Mouse (Mus musculus): Measurements from ENCODE around the gene BC049715. TPM values are rescaled to one million over a fixed set of nuclear protein-coding genes. Genes with fewer than 3 reads are reported as not detected.

BC049715 gene
- polyA plus RNA-seq, 2 experiments: 0.73 to 1.9 TPM

GRCm38 (mm10) chr6:136848971-136849370, 21.5 kb downstream of the BC049715 start:
- Histone ChIP-seq H3K9me3 (ENCODE audit: control insufficient read depth, low read length) (no peaks in the 10 kb centered on the region), H3K9ac (ENCODE audit: low read depth, low read length, severe bottlenecking) (no peak overlapping the region), H3K27ac (replicated peaks; ENCODE audit: low read depth, low read length) (no peak overlapping the region), H3K4me3 (replicated peaks; ENCODE audit: low read length) (no peak overlapping the region), H3K27me3 (ENCODE audit: control insufficient read depth, insufficient read depth, low read length) (no peaks in the 10 kb centered on the region), H3K36me3 (ENCODE audit: control insufficient read depth, insufficient read depth, low read length) (no peaks in the 10 kb centered on the region), H3K4me1 (ENCODE audit: control insufficient read depth, insufficient read depth, low read length) (peaks cover 6% of the 10 kb centered on the region), H3K4me2 (replicated peaks; ENCODE audit: low read depth, low read length, severe bottlenecking) (no peak overlapping the region)
- 89% methylated on average over 5 of the region's 5 CpGs for WGBS
- no peak for TF ChIP-seq POLR2A (IDR thresholded peaks at IDR 0.05; ENCODE audit: borderline replicate concordance, extremely low read depth, insufficient read depth, insufficient read length)
- no peak for ATAC-seq (ENCODE audit: low FRiP score, low read depth)
- no peak for DNase-seq (ENCODE audit: low spot score)

- DNase-seq (ENCODE audit: low spot score) (no peak), ATAC-seq (ENCODE audit: low FRiP score, low read depth) (no peak)
- Histone ChIP-seq H3K4me1 (ENCODE audit: control insufficient read depth, insufficient read depth, low read length) (peaks cover 6% of the 10 kb centered on the region), H3K36me3 (ENCODE audit: control insufficient read depth, insufficient read depth, low read length) (no peaks in the 10 kb centered on the region), H3K27ac (replicated peaks; ENCODE audit: low read depth, low read length) (no peak overlapping the region), H3K4me3 (replicated peaks; ENCODE audit: low read length) (no peak overlapping the region), H3K9ac (ENCODE audit: low read depth, low read length, severe bottlenecking) (no peak overlapping the region), H3K4me2 (replicated peaks; ENCODE audit: low read depth, low read length, severe bottlenecking) (no peak overlapping the region), H3K9me3 (ENCODE audit: control insufficient read depth, low read length) (no peaks in the 10 kb centered on the region), H3K27me3 (ENCODE audit: control insufficient read depth, insufficient read depth, low read length) (no peaks in the 10 kb centered on the region)
- 74% methylated on average over 6 of the region's 6 CpGs for WGBS
- TF ChIP-seq POLR2A (IDR thresholded peaks at IDR 0.05; ENCODE audit: borderline replicate concordance, extremely low read depth, insufficient read depth, insufficient read length): no peak
These were observed 22.8 kb downstream of the BC049715 start for GRCm38 (mm10) chr6:136850267-136850666.

GRCm38 (mm10) chr6:136852348-136852747, 24.9 kb downstream of the BC049715 start:
- Histone ChIP-seq H3K27ac (replicated peaks; ENCODE audit: low read depth, low read length) (no peak overlapping the region; the same call in 1 of the 2 replicates), H3K9me3 (ENCODE audit: control insufficient read depth, low read length) (no peaks in the 10 kb centered on the region), H3K4me1 (ENCODE audit: control insufficient read depth, insufficient read depth, low read length) (peaks cover 15% of the 10 kb centered on the region), H3K4me3 (replicated peaks; ENCODE audit: low read length) (no peak overlapping the region), H3K36me3 (ENCODE audit: control insufficient read depth, insufficient read depth, low read length) (no peaks in the 10 kb centered on the region), H3K4me2 (replicated peaks; ENCODE audit: low read depth, low read length, severe bottlenecking) (no peak overlapping the region), H3K9ac (ENCODE audit: low read depth, low read length, severe bottlenecking) (no peak overlapping the region), H3K27me3 (ENCODE audit: control insufficient read depth, insufficient read depth, low read length) (no peaks in the 10 kb centered on the region)
- ATAC-seq (ENCODE audit: low FRiP score, low read depth) (no peak), DNase-seq (ENCODE audit: low spot score) (no peak)
- 67% methylated on average over 4 of the region's 4 CpGs for WGBS
- no peak for TF ChIP-seq POLR2A (IDR thresholded peaks at IDR 0.05; ENCODE audit: borderline replicate concordance, extremely low read depth, insufficient read depth, insufficient read length)

- Histone ChIP-seq H3K27me3 (ENCODE audit: control insufficient read depth, insufficient read depth, low read length) (no peaks in the 10 kb centered on the region), H3K4me2 (replicated peaks; ENCODE audit: low read depth, low read length, severe bottlenecking) (no peak overlapping the region), H3K27ac (replicated peaks; ENCODE audit: low read depth, low read length) (no peak overlapping the region; the same call in 1 of the 2 replicates), H3K4me3 (replicated peaks; ENCODE audit: low read length) (no peak overlapping the region), H3K36me3 (ENCODE audit: control insufficient read depth, insufficient read depth, low read length) (no peaks in the 10 kb centered on the region), H3K4me1 (ENCODE audit: control insufficient read depth, insufficient read depth, low read length) (peaks cover 19% of the 10 kb centered on the region), H3K9me3 (ENCODE audit: control insufficient read depth, low read length) (no peaks in the 10 kb centered on the region), H3K9ac (ENCODE audit: low read depth, low read length, severe bottlenecking) (no peak overlapping the region)
- ATAC-seq (ENCODE audit: low FRiP score, low read depth) (no peak), DNase-seq (ENCODE audit: low spot score) (peak; percentile 58)
- 31% methylated on average over 3 of the region's 3 CpGs for WGBS
- no peak for TF ChIP-seq POLR2A (IDR thresholded peaks at IDR 0.05; ENCODE audit: borderline replicate concordance, extremely low read depth, insufficient read depth, insufficient read length)
These were observed 25.3 kb downstream of the BC049715 start for GRCm38 (mm10) chr6:136852762-136853161.

- ATAC-seq (ENCODE audit: low FRiP score, low read depth) (no peak), DNase-seq (ENCODE audit: low spot score) (no peak)
- Histone ChIP-seq H3K27ac (replicated peaks; ENCODE audit: low read depth, low read length) (no peak overlapping the region), H3K9ac (ENCODE audit: low read depth, low read length, severe bottlenecking) (no peak overlapping the region), H3K4me3 (replicated peaks; ENCODE audit: low read length) (no peak overlapping the region), H3K27me3 (ENCODE audit: control insufficient read depth, insufficient read depth, low read length) (no peaks in the 10 kb centered on the region), H3K36me3 (ENCODE audit: control insufficient read depth, insufficient read depth, low read length) (no peaks in the 10 kb centered on the region), H3K9me3 (ENCODE audit: control insufficient read depth, low read length) (no peaks in the 10 kb centered on the region), H3K4me2 (replicated peaks; ENCODE audit: low read depth, low read length, severe bottlenecking) (no peak overlapping the region), H3K4me1 (ENCODE audit: control insufficient read depth, insufficient read depth, low read length) (peaks cover 19% of the 10 kb centered on the region)
- no peak for TF ChIP-seq POLR2A (IDR thresholded peaks at IDR 0.05; ENCODE audit: borderline replicate concordance, extremely low read depth, insufficient read depth, insufficient read length)
- WGBS: 81% methylated on average over 11 of the region's 11 CpGs
These were observed 26.9 kb downstream of the BC049715 start for GRCm38 (mm10) chr6:136854361-136854781.

- Histone ChIP-seq H3K4me1 (ENCODE audit: control insufficient read depth, insufficient read depth, low read length) (peaks cover 19% of the 10 kb centered on the region), H3K4me3 (replicated peaks; ENCODE audit: low read length) (no peak overlapping the region), H3K36me3 (ENCODE audit: control insufficient read depth, insufficient read depth, low read length) (no peaks in the 10 kb centered on the region), H3K4me2 (replicated peaks; ENCODE audit: low read depth, low read length, severe bottlenecking) (no peak overlapping the region), H3K27ac (replicated peaks; ENCODE audit: low read depth, low read length) (no peak overlapping the region), H3K27me3 (ENCODE audit: control insufficient read depth, insufficient read depth, low read length) (no peaks in the 10 kb centered on the region), H3K9me3 (ENCODE audit: control insufficient read depth, low read length) (no peaks in the 10 kb centered on the region), H3K9ac (ENCODE audit: low read depth, low read length, severe bottlenecking) (no peak overlapping the region)
- WGBS: 83% methylated on average over 2 of the region's 2 CpGs
- ATAC-seq (ENCODE audit: low FRiP score, low read depth): no peak
- no peak for DNase-seq (ENCODE audit: low spot score)
- no peak for TF ChIP-seq POLR2A (IDR thresholded peaks at IDR 0.05; ENCODE audit: borderline replicate concordance, extremely low read depth, insufficient read depth, insufficient read length)
These were observed 27.8 kb downstream of the BC049715 start for GRCm38 (mm10) chr6:136855183-136855582.

Data from limb, embryonic 14.5 days (tissue).